Mouse (Mus musculus) liver, postnatal 0 days (tissue): Measurements from ENCODE around the gene Gjb1.

ENCODE experiments used
- CTCF ChIP-seq: sonication (generic); IDR thresholded peaks from 2 replicates; pipeline ENCODE4 v1.5.1; 2016; ENCODE audit warnings: antibody characterized with exemption, low read depth
- EP300 ChIP-seq: IDR thresholded peaks from 2 replicates; pipeline ENCODE4 v1.6.1; 2016; ENCODE audit warnings: antibody characterized with exemption, low read depth, mild to moderate bottlenecking

- TF ChIP-seq CTCF (no peak), EP300 (peak; percentile 54; the same call in 1 of the 2 replicates)
Measured at GRCm38 (mm10) chrX:101379744-101380143, 3.6 kb downstream of the Gjb1 start.
